Mouse (Mus musculus): ENCODE data around the gene Lpar5.

GRCm38 (mm10) chr6:125092372-125092771, 24.7 kb downstream of the Lpar5 start:
- no peak for TF ChIP-seq GATA1 (IDR thresholded peaks at IDR 0.05; ENCODE audit: borderline replicate concordance, low read length)
- TF ChIP-seq FLI1 (IDR thresholded peaks at IDR 0.05; ENCODE audit: low read length): no peak
